Mouse (Mus musculus): ENCODE data around the gene Atox1.

Gene Atox1

DNA sequence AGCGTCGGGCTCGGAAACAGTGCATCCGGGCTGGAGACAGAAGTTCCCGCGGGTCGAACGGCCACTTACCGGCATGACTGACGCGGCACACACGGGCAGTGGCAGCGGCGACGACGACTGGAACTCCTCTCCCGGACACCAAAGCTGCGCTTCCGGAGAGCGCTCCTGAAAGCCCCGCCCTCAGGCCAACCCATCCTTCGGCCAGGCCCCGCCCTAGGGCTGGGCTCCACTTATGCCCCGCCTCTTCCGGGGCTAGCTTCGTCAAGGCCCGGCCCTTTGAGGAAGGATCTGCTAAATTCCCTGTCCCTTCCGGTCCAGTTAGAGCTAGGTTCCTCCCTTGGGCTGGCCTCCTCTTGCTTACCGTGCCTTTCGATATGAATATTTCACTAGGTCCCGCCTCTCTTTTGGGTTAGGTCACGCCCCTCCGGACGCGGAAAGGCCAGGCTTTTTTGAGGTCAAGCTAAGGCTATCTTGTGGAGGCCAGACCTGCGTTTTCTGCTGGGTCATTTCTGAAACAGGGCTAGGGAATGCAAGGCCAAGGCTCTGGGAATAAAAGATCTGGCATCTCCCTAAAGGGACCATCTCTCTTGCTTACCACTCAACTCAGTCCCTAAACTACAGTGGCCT, at the start of gene Atox1:
TSS of gene Atox1 (minus strand) at position 221 of the 627 bp plus-strand sequence.
- peak; percentile 69 to 77 for DNase-seq (ENCODE audit: low read depth in 2 of 2, low spot score in 2 of 2)

DNA sequence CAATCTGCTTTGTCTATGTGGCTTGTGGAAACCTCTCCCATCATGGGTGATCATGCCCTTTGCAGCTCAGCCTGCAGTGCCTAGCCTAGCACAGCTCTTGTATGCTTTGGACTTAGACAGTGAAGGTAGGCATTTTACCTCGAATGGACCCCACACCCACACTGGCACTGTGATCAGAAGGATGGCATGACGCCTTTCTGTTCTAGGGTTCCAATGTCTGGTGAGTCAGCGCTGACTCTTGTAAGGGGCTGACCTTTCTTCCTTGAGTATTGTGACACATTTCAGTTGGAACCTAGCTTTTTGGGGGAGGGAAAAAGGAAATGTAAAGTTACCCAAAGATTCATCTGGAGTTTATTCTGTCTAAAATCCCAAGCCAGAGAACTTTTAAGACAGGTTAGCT, 44.4 kb upstream of the Atox1 start:
- DNase-seq (ENCODE audit: low read depth in 2 of 2, low spot score in 2 of 2), result no peak

DNA sequence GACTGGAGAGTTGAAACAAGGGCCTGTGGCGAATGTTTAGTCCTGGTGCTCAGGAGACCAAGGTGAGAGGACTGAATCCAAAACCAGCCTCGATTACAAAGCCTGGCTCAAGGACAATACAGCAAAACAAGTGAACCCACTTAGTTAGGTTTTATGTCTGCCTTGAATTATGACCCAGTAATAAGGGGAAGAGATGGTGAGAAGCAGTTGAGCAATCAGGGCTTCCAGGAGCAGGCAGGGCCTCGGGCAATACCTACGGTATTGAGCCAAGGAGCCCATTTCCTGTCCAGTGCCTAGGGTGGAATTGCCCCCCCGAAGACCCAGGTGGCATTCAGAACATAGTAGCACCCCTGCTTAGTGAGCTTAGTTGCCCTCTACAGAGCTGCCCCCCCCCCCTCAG, 41.8 kb upstream of the Atox1 start:
- no peak for DNase-seq (ENCODE audit: low read depth in 2 of 2, low spot score in 2 of 2)

DNA sequence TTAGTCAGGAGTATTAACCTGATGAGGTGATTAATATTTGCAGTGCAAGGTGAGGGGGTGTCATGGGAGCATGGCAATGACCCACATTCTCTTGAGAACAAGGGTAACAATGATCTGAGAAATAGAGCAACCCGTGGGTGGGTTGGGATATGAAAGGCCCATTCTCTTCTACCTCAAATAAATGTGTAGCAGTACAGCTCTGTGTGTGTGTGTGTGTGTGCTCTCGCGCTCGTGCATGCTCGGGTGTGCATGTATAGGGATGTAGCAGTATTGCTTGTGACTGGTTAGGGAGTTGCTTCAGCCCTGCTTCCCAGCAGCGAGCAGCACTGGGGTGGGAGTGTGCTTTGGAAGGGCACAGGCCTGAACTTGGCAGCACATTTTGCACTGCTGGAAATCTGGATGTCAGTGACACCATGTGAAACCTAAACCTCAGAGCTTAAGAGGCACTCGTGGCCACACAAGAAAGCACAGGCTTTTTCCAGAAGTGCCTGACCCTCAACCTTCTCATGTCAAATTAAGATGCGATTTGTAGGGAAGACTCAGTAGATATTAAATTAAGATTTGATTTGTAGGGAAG, 41.0 kb upstream of the Atox1 start:
- no peak for DNase-seq (ENCODE audit: low read depth in 2 of 2, low spot score in 2 of 2)

DNA sequence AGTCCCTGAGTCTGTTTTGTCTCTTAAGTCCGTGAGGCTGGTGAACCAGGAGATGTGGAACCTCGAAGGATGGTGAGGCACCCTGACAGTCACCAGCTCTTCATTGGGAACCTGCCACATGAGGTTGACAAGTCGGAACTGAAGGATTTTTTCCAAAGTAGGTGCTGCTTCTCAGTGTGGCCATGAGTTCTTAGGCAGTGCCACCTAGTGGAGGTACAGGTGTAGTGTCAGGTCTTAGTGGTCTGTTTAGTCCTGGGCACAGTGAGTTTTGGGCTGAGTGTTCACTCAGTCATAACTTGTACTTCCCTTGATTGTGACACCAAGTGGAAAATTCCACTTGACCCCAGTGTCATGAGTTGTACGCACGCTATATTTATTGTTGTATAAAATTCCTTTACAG, 36.8 kb upstream of the Atox1 start:
- peak; percentile 13 to 41 for DNase-seq (ENCODE audit: low read depth in 2 of 2, low spot score in 2 of 2)

DNA sequence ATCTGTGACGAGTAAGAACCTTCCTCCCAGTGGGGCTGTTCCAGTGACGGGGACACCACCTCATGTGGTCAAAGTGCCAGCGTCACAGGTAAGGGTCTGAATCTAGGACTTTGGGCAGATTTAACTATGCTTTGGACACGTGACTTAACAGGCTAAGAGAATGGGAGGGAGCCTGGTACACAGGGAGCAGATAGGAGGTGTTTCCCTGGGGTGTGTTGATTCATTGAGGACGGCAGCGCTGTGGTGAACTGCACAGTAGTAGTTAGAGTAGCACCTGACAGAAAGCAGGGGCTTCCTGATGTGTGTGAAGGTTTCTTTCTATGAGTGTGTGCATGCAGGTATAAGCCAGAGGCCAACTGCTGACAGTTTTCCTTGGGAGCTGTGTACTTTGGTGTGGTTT, 35.1 kb upstream of the Atox1 start:
- no peak for DNase-seq (ENCODE audit: low read depth in 2 of 2, low spot score in 2 of 2)

DNA sequence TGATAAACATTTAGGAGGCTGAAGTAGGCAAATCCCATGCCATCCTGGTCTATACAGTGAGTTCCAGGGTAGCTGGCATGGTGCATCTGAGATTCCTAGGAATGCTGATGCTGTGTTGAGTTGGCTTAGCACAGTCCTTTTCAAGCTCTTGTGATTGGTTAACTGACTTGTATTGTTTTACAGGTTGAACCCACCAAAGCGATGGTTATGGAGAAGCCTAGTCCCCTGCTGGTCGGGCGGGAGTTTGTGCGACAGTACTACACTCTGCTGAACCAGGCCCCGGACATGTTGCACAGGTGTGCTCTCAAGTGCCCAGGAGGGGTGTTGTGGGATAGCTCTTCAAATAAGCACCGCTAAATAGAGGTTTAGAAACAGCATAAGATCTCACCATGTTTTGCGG, 24.4 kb upstream of the Atox1 start:
- no peak for DNase-seq (ENCODE audit: low read depth in 2 of 2, low spot score in 2 of 2)

DNA sequence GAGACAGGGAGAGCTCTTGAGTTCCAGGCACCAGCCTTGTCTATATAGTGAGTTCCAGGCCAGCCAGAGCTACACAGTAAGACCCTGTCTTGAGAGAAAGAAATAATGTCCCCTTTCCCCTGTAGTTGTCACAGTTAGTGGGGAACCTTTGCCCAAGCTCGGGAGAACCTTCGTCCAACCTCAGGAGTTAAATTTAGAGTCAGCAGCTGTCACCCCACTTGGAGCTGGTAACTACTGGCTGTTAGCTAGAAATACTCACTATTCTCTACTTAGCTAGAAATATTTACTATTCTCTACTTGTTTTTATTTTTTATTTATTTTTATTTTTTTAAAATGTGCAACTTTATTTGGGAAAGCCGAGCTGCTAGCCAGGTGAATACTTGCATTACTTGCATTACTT, 12.2 kb upstream of the Atox1 start:
- no peak for DNase-seq (ENCODE audit: low read depth in 2 of 2, low spot score in 2 of 2)

DNA sequence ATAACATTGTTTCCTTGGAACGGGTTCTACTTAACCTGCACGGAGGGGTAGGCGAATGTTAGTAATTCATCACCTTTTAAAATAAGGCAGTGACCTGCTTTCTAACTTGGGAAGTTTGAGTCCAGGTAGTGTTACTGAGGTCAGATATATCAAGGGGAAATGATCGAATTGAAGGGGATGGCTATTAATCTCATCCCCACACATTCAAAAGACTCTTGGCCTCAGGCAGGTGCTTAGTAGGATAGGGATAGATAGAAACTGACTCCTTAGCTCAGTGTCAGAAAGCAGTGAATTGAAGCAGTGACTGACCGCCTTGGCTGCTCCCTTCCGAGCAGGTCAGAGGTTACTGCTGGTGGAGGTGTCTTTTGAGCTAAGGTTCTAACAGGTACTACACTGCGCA, 10.4 kb upstream of the Atox1 start:
- DNase-seq (ENCODE audit: low read depth in 2 of 2, low spot score in 2 of 2), result no peak

DNA sequence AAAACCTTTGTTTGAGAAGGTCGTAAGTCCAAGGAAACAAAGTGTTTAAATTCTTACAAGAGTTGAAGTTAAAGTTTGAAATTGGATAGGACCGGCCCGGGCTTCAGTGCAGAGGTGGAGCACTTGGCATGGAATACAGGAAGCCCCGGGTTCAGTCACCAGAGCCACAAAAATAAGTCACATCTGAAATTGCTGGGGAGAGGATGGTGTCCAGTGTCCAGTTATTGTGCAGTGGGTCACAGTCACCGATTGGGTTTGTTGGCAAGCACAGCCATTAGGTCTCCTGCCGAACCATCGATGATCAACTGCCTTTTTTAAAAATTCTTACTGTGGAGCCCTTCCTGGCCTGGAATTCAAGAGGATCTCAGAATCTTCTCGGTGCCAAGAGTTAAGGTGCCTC, 9.7 kb upstream of the Atox1 start:
- DNase-seq (ENCODE audit: low read depth in 2 of 2, low spot score in 2 of 2), result no peak

DNA sequence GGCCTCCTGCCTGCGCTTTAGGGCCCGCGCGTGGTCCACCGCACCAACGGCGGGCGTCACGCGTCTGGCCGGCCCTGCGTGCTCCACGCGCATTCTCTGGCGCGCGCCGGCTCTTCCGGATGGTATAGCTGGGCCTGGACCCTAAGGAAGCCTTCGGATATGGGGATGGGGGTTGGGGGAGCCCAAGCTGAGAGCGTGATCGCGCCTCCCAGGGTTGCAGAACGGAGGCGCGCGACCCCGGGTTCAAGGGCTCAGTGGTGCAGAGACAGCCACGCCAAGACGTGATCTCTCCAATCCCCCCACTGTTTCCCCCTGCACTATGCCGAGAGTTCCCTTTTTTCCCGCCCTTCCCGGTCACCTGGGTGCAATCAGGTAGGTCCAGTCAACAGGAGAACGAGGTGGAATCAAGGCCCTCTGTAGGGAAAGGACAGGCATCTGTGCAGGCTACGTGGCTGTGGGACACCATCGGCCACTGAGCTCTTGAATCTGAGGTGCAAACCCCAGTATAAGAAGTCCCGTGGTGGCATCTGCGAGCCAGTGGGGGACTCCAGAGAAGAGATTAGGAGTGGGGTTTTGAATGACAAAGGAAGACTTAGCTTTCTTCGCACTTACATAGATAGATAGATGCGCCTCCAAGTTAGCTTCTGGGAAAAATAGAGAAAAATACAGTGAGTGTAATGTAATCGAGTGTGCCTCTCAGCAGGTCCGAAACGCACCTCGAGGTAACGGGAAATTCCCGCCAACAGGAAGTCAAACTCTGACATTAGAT, 9.1 kb upstream of the Atox1 start:
- peak; percentile 21 to 27 for DNase-seq (ENCODE audit: low read depth in 2 of 2, low spot score in 2 of 2)

DNA sequence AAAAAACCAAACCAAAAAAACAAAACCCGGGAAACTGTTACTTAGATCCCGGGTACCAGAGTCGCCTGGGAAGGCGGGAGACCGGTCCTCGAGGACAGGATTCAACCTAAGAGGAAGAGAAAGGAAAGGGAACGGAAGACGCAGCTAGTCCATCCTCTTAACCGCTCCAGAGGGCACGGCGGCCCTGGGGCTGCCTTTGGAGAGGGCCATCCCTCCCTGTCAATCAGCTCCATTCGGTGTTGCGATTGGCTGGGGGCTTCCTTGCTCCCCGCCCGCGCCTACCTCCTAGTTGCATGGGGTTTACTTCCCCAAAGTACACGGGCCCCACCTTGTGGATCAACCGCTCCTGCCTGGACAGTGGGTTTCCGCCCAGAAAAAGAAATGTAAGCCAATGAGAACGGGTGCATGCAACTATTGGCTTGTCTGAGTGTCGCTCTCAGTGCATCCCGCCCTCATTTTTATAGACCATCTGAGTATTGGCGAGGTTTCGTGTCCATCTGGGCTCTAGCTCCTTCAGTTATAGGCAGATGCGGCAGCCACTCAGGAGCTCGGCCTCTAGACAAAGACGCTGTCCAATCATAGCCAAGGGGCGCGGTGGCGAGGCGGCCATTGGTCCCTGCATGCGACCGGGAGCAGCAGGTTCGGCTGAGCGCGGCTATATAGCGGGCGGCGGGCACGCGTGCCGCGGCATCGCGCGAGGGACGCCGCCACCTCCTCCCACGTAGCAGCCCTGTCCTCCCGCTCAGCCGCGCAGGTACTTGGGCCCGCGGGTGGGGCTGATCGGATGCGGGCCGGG, 8.2 kb upstream of the Atox1 start, which contains the start of gene G3bp1:
TSS of gene G3bp1 (plus strand) at position 638 of the 796 bp plus-strand sequence.
- DNase-seq (ENCODE audit: low read depth in 2 of 2, low spot score in 2 of 2), result peak; percentile 98

DNA sequence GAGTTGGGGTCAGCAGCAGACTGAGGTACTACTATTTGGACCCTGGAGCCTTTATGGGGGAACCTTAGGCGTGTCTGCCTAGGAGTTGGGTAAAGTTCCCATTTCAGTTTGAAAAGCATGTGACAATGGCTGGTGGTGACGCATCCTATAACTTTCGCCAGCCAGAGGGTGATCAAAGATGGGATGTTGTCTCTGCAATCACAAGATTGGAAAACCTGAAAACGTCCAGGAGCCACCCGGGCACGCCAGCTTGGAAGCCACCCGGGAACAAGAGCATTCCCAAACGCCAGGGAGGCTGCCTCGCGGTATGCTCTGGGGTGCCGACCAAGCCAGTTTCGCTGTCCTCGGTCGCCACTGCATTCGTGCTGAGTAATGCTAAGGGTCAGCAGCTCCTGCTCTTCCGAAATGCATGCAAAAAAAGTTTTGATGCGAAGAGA, 7.6 kb upstream of the Atox1 start:
- peak in 1 of 2 experiments; percentile 7 for DNase-seq (ENCODE audit: low read depth in 2 of 2, low spot score in 2 of 2)

DNA sequence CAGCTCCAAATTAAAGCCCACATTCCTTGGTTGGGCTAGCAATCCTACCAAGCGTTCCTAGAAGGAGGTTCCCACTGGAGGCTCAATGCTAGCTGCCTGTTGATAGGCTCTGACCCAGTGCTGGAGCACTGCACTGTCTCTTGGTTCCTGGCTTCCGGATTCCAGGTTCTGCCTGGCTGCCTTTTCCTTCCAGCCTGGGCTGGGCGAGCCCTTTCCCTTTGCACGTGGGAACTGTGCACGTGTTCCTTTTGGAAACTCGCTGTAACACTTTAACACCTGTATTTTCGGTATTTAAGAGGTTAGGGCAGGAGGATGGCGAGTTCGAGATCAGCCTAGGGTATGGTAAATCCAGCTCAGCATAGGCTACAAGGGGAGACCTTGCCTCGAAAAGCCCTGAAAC, 7.0 kb upstream of the Atox1 start:
- DNase-seq (ENCODE audit: low read depth in 2 of 2, low spot score in 2 of 2), result no peak

DNA sequence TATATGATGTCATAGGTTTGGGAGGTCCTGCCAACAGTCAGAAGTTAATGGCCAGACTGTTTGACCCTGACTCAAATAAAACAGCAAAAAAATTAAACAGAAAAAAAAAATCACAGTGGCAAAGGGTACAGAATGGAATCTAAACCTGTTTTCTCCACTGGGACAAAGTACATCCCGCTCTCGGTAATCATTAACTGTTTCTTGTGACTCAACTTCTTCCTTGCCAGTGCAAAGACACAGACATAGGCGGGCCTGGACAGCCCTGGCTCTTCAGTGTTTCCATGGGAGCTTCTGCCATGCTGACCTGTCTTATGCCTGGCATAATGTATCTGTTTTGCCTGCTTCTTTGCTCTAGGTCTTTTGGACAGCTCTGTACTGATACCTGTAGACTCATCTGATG, 4.1 kb upstream of the Atox1 start:
- DNase-seq (ENCODE audit: low read depth in 2 of 2, low spot score in 2 of 2), result no peak

DNA sequence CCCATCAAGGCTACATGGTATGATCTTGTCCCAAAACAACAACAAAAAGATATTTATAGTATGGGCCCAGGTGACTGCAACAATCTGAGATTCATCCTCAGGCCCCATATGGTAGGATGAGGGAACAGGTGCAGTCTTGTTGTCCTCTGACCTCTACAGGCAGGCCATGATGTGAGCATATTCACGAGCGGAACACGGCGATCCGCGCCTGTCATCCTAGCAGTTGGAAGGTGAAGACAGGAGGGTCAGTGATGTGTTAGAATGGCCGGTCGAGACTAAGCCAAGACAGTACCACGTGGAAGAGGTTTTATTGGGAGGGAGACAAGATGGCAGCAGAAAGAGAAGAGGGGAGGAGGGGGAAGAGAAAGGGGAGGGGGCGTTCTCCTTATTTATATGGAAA, 3.7 kb upstream of the Atox1 start:
- DNase-seq (ENCODE audit: low read depth in 2 of 2, low spot score in 2 of 2), result no peak

DNA sequence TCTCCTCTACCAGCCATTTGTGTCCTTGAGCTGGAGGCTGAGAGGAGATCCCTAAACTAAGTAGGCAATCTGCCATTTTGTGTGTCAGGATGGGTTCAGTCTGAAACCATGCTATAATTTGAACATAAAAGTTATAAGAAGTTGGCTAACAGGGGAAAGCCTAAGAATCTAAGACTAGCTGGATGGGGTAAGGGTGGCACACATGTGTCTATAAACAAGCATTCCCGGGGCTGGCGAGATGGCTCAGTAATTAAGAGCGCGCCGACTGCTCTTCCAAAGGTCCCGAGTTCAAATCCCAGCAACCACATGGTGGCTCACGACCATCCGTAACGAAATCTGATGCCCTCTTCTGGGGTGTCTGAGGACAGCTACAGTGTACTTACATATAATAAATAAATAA, 1.1 kb upstream of the Atox1 start:
- DNase-seq (ENCODE audit: low read depth in 2 of 2, low spot score in 2 of 2), result no peak

DNA sequence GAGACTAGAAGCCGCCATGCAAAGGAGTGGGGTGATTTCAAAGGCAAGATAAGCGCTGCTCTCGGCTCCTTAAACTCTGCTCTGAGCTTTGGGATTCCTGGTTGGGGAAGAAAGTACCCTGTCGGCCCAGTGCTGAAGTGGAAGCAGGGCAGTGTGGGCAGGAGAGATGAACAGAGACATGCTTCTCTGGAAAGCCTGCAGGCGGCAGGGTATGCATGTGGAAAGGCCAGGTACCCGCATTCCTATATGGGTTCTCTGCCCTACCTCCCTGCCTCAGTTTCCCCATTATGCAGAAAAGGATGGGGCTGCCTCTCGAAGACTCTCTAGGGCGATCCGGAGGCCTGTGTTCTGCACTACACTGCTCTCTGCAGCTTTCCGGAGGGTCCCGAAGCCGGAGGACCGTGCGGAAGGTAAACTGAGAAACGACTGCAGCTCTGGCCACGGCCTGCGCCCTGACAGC, 450 bp downstream of the Atox1 start:
- no peak for DNase-seq (ENCODE audit: low read depth in 2 of 2, low spot score in 2 of 2)

DNA sequence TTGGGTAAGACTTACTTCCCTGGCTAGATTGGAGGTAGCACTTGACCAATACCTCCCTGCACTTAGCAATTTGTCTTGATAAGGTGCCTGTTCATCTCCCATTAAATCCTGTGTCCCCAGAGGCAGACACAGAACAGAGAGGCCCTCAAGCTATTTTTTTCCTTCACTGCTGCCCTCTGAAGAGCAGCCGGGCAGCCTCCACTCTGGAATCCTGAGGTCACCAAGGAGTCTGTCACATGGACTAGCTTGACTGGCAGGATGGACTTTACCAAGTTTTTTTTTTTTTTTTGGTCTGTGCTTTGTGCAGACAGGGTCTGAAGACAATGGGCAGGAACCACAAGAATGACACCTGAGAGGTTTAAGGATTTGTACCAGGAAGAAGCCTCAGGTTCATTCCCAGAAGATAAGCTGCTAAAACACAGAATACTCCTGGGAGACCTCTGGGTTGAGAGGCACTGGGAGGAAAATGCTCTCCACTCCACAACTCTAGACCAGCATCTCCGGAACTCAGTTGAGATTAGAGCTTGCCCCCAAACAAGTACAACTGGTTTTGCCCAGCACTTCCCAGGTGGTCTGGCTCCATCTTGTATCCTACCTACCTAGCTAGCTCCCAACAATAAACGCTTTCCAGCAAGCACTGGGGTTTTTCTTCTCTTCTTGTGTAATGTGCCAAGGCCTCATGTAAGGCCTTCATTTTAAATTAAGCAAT, 1.0 kb downstream of the Atox1 start:
- DNase-seq (ENCODE audit: low read depth in 2 of 2, low spot score in 2 of 2), result no peak

DNA sequence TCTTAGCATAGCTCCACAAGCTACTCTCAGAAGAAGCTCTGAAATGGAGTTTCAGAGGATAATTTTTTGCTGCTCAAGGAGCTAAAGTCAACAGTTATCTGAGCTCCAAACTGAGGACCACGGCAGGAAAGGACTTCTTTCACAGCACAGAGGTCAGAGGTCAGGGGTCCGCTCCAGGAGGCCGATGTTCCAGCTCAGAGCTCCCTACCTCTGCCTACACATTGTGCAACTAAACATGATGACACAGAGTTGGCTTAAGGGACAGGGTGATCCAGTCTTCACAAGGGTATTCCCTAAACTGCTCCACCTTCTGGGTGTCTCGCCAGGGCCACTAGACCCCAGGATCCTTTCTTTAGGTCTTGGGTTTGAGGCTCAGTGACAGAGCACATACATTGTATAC, 2.5 kb downstream of the Atox1 start:
- DNase-seq (ENCODE audit: low read depth in 2 of 2, low spot score in 2 of 2), result no peak

DNA sequence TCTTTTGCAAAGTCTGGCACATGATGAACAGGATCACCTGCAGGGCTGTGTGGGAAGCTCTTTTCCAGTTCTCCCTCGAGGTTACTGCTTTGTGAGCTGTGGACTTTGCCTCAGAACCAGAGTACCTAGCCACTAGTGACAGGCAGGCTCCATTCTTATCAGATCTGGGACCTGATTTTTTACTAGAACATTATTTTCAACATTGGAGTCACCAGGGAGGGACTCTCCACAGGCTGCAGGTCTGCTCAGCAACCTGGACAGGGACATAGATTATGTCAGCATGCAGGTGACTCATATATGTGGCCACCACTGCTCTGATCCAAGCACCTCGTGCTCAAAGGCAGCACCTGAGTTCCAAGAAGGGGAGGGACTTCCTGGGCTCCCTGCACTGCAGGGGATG, 5.9 kb downstream of the Atox1 start:
- no peak for DNase-seq (ENCODE audit: low read depth in 2 of 2, low spot score in 2 of 2)

Data from CD8-positive naive resting alpha-beta T cell, adult 2 months (primary cell).